ENCODE assay signal across 12 mouse cellular contexts in the genomic region with DNA sequence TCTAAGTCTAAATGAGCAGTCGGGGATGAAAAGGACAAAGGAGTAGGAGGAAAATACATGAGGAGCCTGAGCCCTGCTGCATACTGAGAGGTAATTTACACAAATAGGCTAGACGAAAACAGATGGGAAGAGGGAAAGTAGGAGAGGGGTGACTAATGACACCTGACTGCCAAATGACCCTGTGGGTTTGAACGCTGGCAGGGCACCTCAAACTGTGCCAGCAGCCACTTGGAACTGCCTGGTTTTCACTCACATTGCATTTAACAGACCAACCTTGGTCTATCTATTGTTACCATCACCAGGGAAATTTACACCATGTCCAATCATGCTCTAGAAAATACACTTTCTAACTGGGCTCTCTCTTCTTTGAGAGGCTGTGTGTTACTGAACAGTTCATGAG.
DNase-seq lines count a peak whose midpoint lies in the region; ATAC-seq and TF ChIP-seq lines count a peak whose summit lies in the region.
"Had no signal": no experiment of that assay in that cellular context is flagged by ENCODE, and none has a peak within 500 bp of the region (broad histone marks: within the 10 kb centered on the region; RNA-seq: fewer than 3 reads in every experiment).

No protein-coding gene starts in this region.

- intact Hi-C loops in left cerebral cortex, postnatal 4 days (cut with DNase I): no loop called here

- no peak overlapping the region for H3K4me3 ChIP-seq in hindbrain, postnatal 0 days (ENCODE audit: low read length)
- H3K4me3 ChIP-seq in limb, embryonic 10.5 days: no peak overlapping the region

- DNase-seq in left cerebral cortex, postnatal 4 days: peak; percentile 77
- no peak for DNase-seq in left cerebral cortex, adult 9 months (ENCODE audit: low spot score in 2 of 2)
- DNase-seq in cerebellum, postnatal 36 days: peak; percentile 69 to 70
- peak; percentile 74 for DNase-seq in hindbrain, postnatal 0 days (ENCODE audit: low spot score)
- peak; percentile 9 for DNase-seq in retina, postnatal 1 day
- no peak for DNase-seq in kidney, adult 11 months
- no peak for DNase-seq in limb, embryonic 10.5 days (ENCODE audit: low spot score)
- no peak for DNase-seq in testis, postnatal 14 days (ENCODE audit: low spot score)
- DNase-seq: adrenal gland, postnatal 14 days; kidney, postnatal 10 days had no signal

- no peak overlapping the region for H3K4me2 ChIP-seq in hindbrain, postnatal 0 days (ENCODE audit: low read depth, low read length)

- no peak overlapping the region for H3K9ac ChIP-seq in hindbrain, postnatal 0 days (replicated peaks; ENCODE audit: low read length)
- H3K9ac ChIP-seq: liver, embryonic 14.5 days had no signal

- H3K27me3 ChIP-seq in hindbrain, postnatal 0 days (ENCODE audit: insufficient read depth, low read length): no peaks in the 10 kb centered on the region
- H3K27me3 ChIP-seq in limb, embryonic 10.5 days (ENCODE audit: low read depth, poor library complexity, severe bottlenecking): no peaks in the 10 kb centered on the region
- H3K27me3 ChIP-seq: Patski had no signal

- peak overlapping the region; percentile 29; the same call in 1 of the 2 replicates for H3K27ac ChIP-seq in hindbrain, postnatal 0 days
- no peak overlapping the region for H3K27ac ChIP-seq in limb, embryonic 10.5 days
- H3K27ac ChIP-seq: liver, embryonic 14.5 days had no signal

- no peak for TF ChIP-seq CTCF in hindbrain, postnatal 0 days (IDR thresholded peaks at IDR 0.05; ENCODE audit: low read depth)

- no peaks in the 10 kb centered on the region for H3K36me3 ChIP-seq in hindbrain, postnatal 0 days (ENCODE audit: insufficient read depth, low read length)
- no peaks in the 10 kb centered on the region for H3K36me3 ChIP-seq in limb, embryonic 10.5 days

- 10% methylated on average over 3 of the region's 3 CpGs for WGBS in hindbrain, postnatal 0 days
- 27% methylated on average over 3 of the region's 3 CpGs for WGBS in limb, embryonic 10.5 days

- no peaks in the 10 kb centered on the region for H3K9me3 ChIP-seq in hindbrain, postnatal 0 days (ENCODE audit: low read length)
- no peaks in the 10 kb centered on the region for H3K9me3 ChIP-seq in limb, embryonic 10.5 days (replicated peaks)

- no peaks in the 10 kb centered on the region for H3K4me1 ChIP-seq in hindbrain, postnatal 0 days (ENCODE audit: insufficient read depth, low read length)
- no peaks in the 10 kb centered on the region for H3K4me1 ChIP-seq in limb, embryonic 10.5 days

- ATAC-seq in hindbrain, postnatal 0 days: peak; percentile 89
- ATAC-seq: Patski had no signal

Comparison
In these comparisons a context has a peak if more than half of its experiments do, and no peak if none do; other contexts are left out.
1. DNase-seq: peak in left cerebral cortex, postnatal 4 days (single experiment), cerebellum, postnatal 36 days (2 of 2), hindbrain, postnatal 0 days (single experiment) and retina, postnatal 1 day (single experiment); none in left cerebral cortex, adult 9 months (0 of 2), kidney, adult 11 months (single experiment), limb, embryonic 10.5 days (single experiment) and testis, postnatal 14 days (single experiment).